Mouse (Mus musculus): ENCODE measurements around the gene Tmem177. TPM values are rescaled to one million over a fixed set of nuclear protein-coding genes. Genes with fewer than 3 reads are reported as not detected.

The Tmem177 gene
- 4.2 TPM in 2 replicates for polyA plus RNA-seq (2015; fragmentation: Nextera tagmentation; extraction: Ambion mirVana)

DNA sequence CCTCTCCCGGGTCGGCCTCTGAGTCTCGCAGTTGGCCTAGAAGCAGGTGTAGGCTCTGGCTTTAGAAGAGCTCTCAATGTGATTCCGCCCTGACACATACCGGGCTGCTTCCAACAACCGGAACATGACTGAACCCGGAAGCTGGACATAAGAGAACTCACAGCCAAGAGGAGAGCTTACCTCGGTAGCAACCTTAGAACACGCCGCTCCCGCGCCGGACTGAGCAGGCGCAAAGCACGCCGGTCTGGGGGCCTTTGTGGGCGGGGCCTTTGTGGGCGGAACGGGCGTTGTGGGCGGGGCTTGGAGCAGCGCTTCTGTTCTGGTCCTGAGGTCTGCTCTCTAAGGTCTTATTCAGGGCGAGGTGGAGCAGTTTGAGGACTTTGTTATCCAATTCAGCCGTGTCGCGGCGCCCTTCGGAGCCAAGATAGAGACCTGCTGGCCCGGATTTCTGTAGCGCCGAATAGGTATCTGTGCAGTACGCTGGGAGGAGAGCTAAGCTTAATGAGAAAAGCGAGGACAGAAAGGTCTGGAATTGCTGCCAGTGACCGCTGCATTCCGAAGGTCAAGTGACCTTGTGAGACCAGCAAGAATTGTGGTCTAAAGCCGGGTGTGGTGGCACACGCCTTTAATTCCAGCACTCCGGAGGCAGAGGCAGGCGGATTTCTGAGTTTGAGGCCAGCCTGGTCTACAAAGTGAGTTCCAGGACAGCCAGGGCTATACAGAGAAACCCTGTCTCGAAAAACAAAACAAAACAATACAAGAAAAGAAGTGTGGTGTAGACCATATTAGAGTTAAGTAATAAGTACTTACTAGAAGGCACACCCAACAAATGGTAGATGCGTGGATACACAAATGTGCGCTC, at the start of gene Tmem177:
Tmem177 (minus strand) TSS at position 256 of the 862 bp plus-strand sequence.
- DNase-seq (ENCODE audit: low spot score) (peak; percentile 98), ATAC-seq (ENCODE audit: low FRiP score, low TSS enrichment) (peak; percentile 97)
- peak within 1 kb of the TSS; percentile 46 for H3K4me3 ChIP-seq (ENCODE audit: low read depth, low read length)
- peaks cover 7% of the 10 kb centered on the region; the same call in 1 of the 2 replicates for H3K36me3 ChIP-seq (ENCODE audit: control insufficient read depth, insufficient read depth, low read length)
- peak within 1 kb of the TSS; percentile 58 for H3K27ac ChIP-seq (replicated peaks)
- no peak for TF ChIP-seq CTCF (IDR thresholded peaks at IDR 0.05; ENCODE audit: low read depth)
- no peak for TF ChIP-seq EP300 (optimal IDR thresholded peaks at IDR 0.05)
- peak within 1 kb of the TSS; percentile 62 for H3K4me2 ChIP-seq (replicated peaks; ENCODE audit: low read depth)
- H3K4me1 ChIP-seq (replicated peaks; ENCODE audit: control insufficient read depth, insufficient read depth) = no peaks in the 10 kb centered on the region
- 10% methylated on average over 42 of the region's 42 CpGs for WGBS
- no peaks in the 10 kb centered on the region for H3K27me3 ChIP-seq (ENCODE audit: control insufficient read depth, insufficient read depth, low read length)
- H3K9ac ChIP-seq (ENCODE audit: low read length) = peak within 1 kb of the TSS; percentile 61
- no peaks in the 10 kb centered on the region for H3K9me3 ChIP-seq (ENCODE audit: control insufficient read depth, low read length)

DNA sequence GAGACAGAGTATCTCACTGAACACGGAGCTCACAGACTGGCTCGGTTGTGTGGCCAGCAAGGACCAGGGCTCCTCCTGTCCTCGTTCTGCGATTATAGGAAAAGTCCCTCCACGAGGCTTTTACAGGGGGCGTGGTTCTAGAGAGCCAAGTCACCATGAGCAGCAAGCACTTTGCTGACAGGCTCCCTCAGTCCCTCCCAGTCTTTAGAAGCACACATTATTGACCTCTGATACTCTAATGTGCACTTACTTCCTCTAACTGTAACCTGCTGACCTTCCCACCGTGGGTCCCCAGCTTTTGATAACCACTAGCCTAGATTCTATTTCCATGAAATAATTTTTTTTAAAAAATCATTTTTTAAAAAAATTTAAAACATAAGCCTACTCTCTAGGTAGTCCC, 46.9 kb upstream of the Tmem177 start:
- Histone ChIP-seq H3K9ac (ENCODE audit: low read length) (no peak overlapping the region), H3K36me3 (ENCODE audit: control insufficient read depth, insufficient read depth, low read length) (no peaks in the 10 kb centered on the region), H3K4me2 (replicated peaks; ENCODE audit: low read depth) (no peak overlapping the region), H3K9me3 (ENCODE audit: control insufficient read depth, low read length) (no peaks in the 10 kb centered on the region), H3K4me3 (ENCODE audit: low read depth, low read length) (no peak overlapping the region), H3K27ac (replicated peaks) (no peak overlapping the region), H3K4me1 (replicated peaks; ENCODE audit: control insufficient read depth, insufficient read depth) (no peaks in the 10 kb centered on the region), H3K27me3 (ENCODE audit: control insufficient read depth, insufficient read depth, low read length) (no peaks in the 10 kb centered on the region)
- WGBS = 43% methylated on average over 7 of the region's 7 CpGs
- no peak for TF ChIP-seq EP300 (optimal IDR thresholded peaks at IDR 0.05)
- no peak for TF ChIP-seq CTCF (IDR thresholded peaks at IDR 0.05; ENCODE audit: low read depth)
- ATAC-seq (ENCODE audit: low FRiP score, low TSS enrichment) (peak; percentile 67), DNase-seq (ENCODE audit: low spot score) (peak; percentile 30)

DNA sequence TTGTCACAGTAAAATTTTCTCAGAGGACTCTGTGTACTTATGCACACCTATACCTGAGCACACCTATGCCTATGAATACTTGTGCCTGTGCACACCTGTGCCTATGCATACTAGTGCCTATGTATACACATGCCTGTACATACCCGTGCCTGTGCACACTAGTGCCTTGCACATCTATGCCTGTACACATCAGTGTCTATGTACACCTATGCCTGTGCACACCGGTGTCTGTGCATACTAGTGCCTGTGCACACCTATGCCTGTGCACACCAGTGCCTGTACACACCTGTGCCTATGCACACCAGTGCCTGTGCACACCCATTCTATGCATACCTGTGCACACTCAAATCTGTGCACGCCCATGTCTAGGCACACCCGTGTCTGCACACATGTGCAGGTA, 46.5 kb upstream of the Tmem177 start:
- Histone ChIP-seq H3K9ac (ENCODE audit: low read length) (no peak overlapping the region), H3K27me3 (ENCODE audit: control insufficient read depth, insufficient read depth, low read length) (no peaks in the 10 kb centered on the region), H3K4me3 (ENCODE audit: low read depth, low read length) (no peak overlapping the region), H3K36me3 (ENCODE audit: control insufficient read depth, insufficient read depth, low read length) (no peaks in the 10 kb centered on the region), H3K9me3 (ENCODE audit: control insufficient read depth, low read length) (no peaks in the 10 kb centered on the region), H3K4me1 (replicated peaks; ENCODE audit: control insufficient read depth, insufficient read depth) (no peaks in the 10 kb centered on the region), H3K4me2 (replicated peaks; ENCODE audit: low read depth) (no peak overlapping the region), H3K27ac (replicated peaks) (no peak overlapping the region)
- peak; percentile 35 for ATAC-seq (ENCODE audit: low FRiP score, low TSS enrichment)
- WGBS = 95% methylated on average over 4 of the region's 4 CpGs
- TF ChIP-seq EP300 (optimal IDR thresholded peaks at IDR 0.05) (no peak), CTCF (IDR thresholded peaks at IDR 0.05; ENCODE audit: low read depth) (no peak)
- no peak for DNase-seq (ENCODE audit: low spot score)

DNA sequence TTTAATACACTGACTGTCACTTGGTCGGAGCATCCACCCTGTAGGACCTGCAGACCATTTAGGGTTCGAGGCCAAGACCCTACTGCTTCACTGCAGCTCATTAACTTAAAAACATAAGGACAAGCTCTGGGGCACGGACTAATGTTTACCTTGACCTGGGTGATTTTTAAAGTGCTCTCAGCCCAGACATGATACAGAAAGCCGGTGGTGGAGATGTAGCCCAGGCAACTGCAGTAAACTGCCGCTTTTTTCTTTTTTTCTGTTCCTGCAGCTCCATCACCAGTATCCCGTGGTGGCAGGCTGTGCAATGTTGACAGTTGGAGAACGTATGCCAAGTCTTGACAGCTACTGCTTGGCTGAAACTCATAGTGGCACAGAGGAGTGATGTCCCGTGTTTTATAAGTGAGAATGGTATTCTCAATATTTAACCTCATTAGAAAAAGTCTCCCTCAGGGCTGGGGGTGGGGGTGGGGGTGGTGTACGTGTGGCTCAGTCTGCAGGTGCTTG, 44.8 kb upstream of the Tmem177 start:
- no peak for TF ChIP-seq EP300 (optimal IDR thresholded peaks at IDR 0.05)
- TF ChIP-seq CTCF (IDR thresholded peaks at IDR 0.05; ENCODE audit: low read depth) = no peak
- WGBS = 32% methylated on average over 9 of the region's 9 CpGs
- DNase-seq (ENCODE audit: low spot score) (no peak), ATAC-seq (ENCODE audit: low FRiP score, low TSS enrichment) (no peak)
- Histone ChIP-seq H3K9me3 (ENCODE audit: control insufficient read depth, low read length) (no peaks in the 10 kb centered on the region), H3K27me3 (ENCODE audit: control insufficient read depth, insufficient read depth, low read length) (no peaks in the 10 kb centered on the region), H3K4me3 (ENCODE audit: low read depth, low read length) (no peak overlapping the region), H3K4me2 (replicated peaks; ENCODE audit: low read depth) (no peak overlapping the region), H3K9ac (ENCODE audit: low read length) (no peak overlapping the region), H3K36me3 (ENCODE audit: control insufficient read depth, insufficient read depth, low read length) (no peaks in the 10 kb centered on the region), H3K4me1 (replicated peaks; ENCODE audit: control insufficient read depth, insufficient read depth) (no peaks in the 10 kb centered on the region), H3K27ac (replicated peaks) (no peak overlapping the region)

DNA sequence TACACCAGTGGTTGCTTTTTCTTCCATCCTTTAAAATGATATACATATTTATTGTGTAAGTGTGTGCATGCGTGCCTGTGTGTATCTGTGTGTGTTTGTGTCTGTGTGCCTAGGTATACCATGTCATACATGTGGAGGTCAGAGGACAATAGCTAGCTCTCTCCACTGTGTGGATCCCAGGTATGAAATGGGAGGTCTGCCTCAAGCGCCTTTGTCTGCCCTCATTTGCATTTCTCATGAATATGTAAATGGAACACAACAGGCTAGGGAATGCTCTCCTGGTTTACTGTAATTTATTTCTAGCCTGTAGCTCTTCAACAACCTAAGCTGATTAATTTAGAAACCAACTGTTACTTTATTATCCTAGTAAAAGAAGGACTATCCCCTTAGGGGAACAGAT, 41.7 kb upstream of the Tmem177 start:
- Histone ChIP-seq H3K4me3 (ENCODE audit: low read depth, low read length) (no peak overlapping the region), H3K4me1 (replicated peaks; ENCODE audit: control insufficient read depth, insufficient read depth) (no peaks in the 10 kb centered on the region), H3K27ac (replicated peaks) (no peak overlapping the region), H3K36me3 (ENCODE audit: control insufficient read depth, insufficient read depth, low read length) (no peaks in the 10 kb centered on the region), H3K9ac (ENCODE audit: low read length) (no peak overlapping the region), H3K4me2 (replicated peaks; ENCODE audit: low read depth) (no peak overlapping the region), H3K9me3 (ENCODE audit: control insufficient read depth, low read length) (no peaks in the 10 kb centered on the region), H3K27me3 (ENCODE audit: control insufficient read depth, insufficient read depth, low read length) (no peaks in the 10 kb centered on the region)
- no peak for TF ChIP-seq EP300 (optimal IDR thresholded peaks at IDR 0.05)
- TF ChIP-seq CTCF (IDR thresholded peaks at IDR 0.05; ENCODE audit: low read depth) = no peak
- DNase-seq (ENCODE audit: low spot score) = no peak
- no peak for ATAC-seq (ENCODE audit: low FRiP score, low TSS enrichment)
- 80% methylated on average over 2 of the region's 2 CpGs for WGBS

DNA sequence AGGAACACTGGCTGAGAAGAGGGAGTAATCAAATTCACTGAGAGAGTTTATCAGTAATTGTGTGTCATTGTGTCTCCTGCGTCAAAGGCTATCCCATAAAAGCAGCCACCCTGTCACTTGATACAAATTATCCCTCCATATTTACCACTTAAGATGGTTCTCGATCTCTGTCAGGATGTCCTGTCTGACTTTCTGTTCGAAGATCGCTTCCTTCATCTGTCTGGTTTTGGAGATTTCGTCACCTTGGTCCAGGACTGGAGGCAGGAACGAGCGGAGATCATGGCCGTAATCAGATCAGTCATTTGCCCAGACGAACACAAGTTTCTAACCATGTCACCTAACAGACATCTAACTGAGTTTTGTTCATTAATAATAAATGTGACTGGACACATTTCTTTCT, 40.4 kb upstream of the Tmem177 start:
- H3K36me3 ChIP-seq (ENCODE audit: control insufficient read depth, insufficient read depth, low read length) = no peaks in the 10 kb centered on the region
- ATAC-seq (ENCODE audit: low FRiP score, low TSS enrichment) = no peak
- no peak overlapping the region for H3K27ac ChIP-seq (replicated peaks)
- no peaks in the 10 kb centered on the region for H3K9me3 ChIP-seq (ENCODE audit: control insufficient read depth, low read length)
- WGBS = 85% methylated on average over 9 of the region's 9 CpGs
- no peak overlapping the region for H3K9ac ChIP-seq (ENCODE audit: low read length)
- no peaks in the 10 kb centered on the region for H3K27me3 ChIP-seq (ENCODE audit: control insufficient read depth, insufficient read depth, low read length)
- no peak for TF ChIP-seq EP300 (optimal IDR thresholded peaks at IDR 0.05)
- TF ChIP-seq CTCF (IDR thresholded peaks at IDR 0.05; ENCODE audit: low read depth) = no peak
- DNase-seq (ENCODE audit: low spot score) = no peak
- H3K4me2 ChIP-seq (replicated peaks; ENCODE audit: low read depth) = no peak overlapping the region
- H3K4me1 ChIP-seq (replicated peaks; ENCODE audit: control insufficient read depth, insufficient read depth) = no peaks in the 10 kb centered on the region
- H3K4me3 ChIP-seq (ENCODE audit: low read depth, low read length) = no peak overlapping the region
